Mouse (Mus musculus): ENCODE measurements around the gene Fam210b. TPM values are rescaled to one million over a fixed set of nuclear protein-coding genes. Genes with fewer than 3 reads are reported as not detected.
"Not testable (repeated sequence)": the region's sequence is repeated elsewhere in the genome, so short reads cannot be mapped to it uniquely, and the experiment has no call there.

Gene Fam210b
- polyA plus RNA-seq (2015; fragmentation: Nextera tagmentation; extraction: Ambion mirVana) = 21.6 and 23.6 TPM in 2 replicates

DNA sequence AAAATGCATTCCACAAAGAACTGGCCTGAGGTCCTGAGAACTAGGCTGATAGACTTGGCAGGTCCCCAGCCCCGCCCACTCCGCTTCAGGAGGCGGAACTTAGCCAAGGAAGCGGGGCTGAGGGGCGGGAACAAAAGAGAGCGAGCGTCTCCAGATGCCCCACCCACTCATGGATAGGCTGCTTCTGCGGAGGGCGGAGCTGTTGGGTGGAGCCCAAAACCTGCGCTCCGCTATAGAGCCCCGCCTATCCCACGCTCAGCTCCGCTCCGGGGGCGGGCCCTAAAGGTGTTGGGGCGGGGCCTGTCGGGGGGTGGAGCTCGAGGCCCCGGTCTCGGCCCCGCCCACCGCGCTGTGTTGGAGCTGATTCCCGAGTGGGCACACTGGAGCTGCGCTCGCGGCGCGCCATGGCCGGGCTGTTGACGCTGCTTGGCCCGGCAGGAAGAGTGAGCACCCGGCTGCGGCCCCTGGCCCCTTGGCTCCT is at the start of gene Fam210b:
Fam210b (plus strand) TSS at position 308 of the 481 bp plus-strand sequence.
- ATAC-seq (ENCODE audit: insufficient read depth, low FRiP score) = peak; percentile 97
- H3K4me3 ChIP-seq (replicated peaks; ENCODE audit: low read length) = peak within 1 kb of the TSS; percentile 71
- H3K27ac ChIP-seq (ENCODE audit: low read length) = peak within 1 kb of the TSS; percentile 26; the same call in 1 of the 2 replicates
- H3K9me3 ChIP-seq (replicated peaks; ENCODE audit: control insufficient read depth, low read length) = peaks cover 9% of the 10 kb centered on the region
- peaks cover 29% of the 10 kb centered on the region for H3K4me1 ChIP-seq (ENCODE audit: control insufficient read depth, insufficient read depth, low read length)
- peak within 1 kb of the TSS; percentile 94 for H3K4me2 ChIP-seq (ENCODE audit: low read depth, low read length)
- no peaks in the 10 kb centered on the region for H3K27me3 ChIP-seq (ENCODE audit: control insufficient read depth, insufficient read depth, low read length)
- H3K36me3 ChIP-seq (ENCODE audit: control insufficient read depth, insufficient read depth, low read length) = no peaks in the 10 kb centered on the region
- peak within 1 kb of the TSS; percentile 81 for H3K9ac ChIP-seq (ENCODE audit: low read length)
- WGBS = under 1% methylated on average over 25 of the region's 35 CpGs

DNA sequence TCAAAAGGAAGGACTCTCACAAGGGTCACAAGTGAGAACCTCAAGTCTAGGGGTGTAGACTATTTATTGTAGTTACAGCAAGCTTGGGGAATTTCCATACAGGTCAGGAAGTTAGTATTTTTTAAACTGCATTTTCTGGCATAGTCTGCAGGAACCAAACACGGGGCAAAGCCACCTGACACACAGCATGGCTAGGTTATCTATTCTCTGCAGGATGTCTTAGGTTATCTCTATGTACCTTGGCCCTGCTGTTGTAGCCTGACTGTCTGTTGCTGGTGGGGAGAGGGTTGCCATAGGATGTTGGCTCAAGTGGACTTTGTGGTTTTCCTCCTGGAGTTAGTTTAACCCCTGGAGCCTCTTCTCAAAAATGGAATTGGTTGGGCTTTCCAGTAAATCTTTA is 47.3 kb upstream of the Fam210b start:
- Histone ChIP-seq H3K4me1 (ENCODE audit: control insufficient read depth, insufficient read depth, low read length) (no peaks in the 10 kb centered on the region), H3K27me3 (ENCODE audit: control insufficient read depth, insufficient read depth, low read length) (no peaks in the 10 kb centered on the region), H3K27ac (ENCODE audit: low read length) (no peak overlapping the region), H3K4me3 (replicated peaks; ENCODE audit: low read length) (no peak overlapping the region), H3K4me2 (ENCODE audit: low read depth, low read length) (no peak overlapping the region), H3K36me3 (ENCODE audit: control insufficient read depth, insufficient read depth, low read length) (no peaks in the 10 kb centered on the region), H3K9me3 (replicated peaks; ENCODE audit: control insufficient read depth, low read length) (no peaks in the 10 kb centered on the region), H3K9ac (ENCODE audit: low read length) (no peak overlapping the region)
- WGBS = 34% methylated on average over 1 of the region's 1 CpGs
- ATAC-seq (ENCODE audit: insufficient read depth, low FRiP score) = no peak

DNA sequence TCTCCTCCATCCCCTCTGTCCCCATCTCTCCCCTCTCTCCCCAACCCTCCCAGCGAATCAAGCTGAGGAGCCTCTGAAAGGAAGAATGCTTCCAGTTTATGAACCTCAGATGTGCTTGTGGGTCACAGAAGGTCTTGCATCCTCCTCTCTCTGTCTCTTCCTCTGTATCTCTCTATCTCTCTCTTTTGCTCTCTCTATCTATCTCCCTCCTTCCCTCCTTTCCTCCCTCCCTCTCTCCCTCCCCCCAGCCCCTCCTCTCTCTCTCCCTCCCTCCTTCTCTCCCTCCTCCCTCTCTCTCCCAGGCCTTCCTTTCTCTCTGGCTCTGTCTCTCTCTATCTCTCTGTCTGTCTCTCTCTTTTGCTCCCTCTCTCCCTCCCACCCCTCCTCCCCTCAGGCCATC is 46.8 kb upstream of the Fam210b start:
- H3K9me3 ChIP-seq (replicated peaks; ENCODE audit: control insufficient read depth, low read length) = no peaks in the 10 kb centered on the region
- H3K4me2 ChIP-seq (ENCODE audit: low read depth, low read length) = no peak overlapping the region
- no peak overlapping the region for H3K9ac ChIP-seq (ENCODE audit: low read length)
- WGBS = 47% methylated on average over 1 of the region's 1 CpGs
- H3K4me3 ChIP-seq (replicated peaks; ENCODE audit: low read length) = no peak overlapping the region
- ATAC-seq (ENCODE audit: insufficient read depth, low FRiP score) = no peak
- H3K36me3 ChIP-seq (ENCODE audit: control insufficient read depth, insufficient read depth, low read length) = no peaks in the 10 kb centered on the region
- no peaks in the 10 kb centered on the region for H3K27me3 ChIP-seq (ENCODE audit: control insufficient read depth, insufficient read depth, low read length)
- H3K4me1 ChIP-seq (ENCODE audit: control insufficient read depth, insufficient read depth, low read length) = no peaks in the 10 kb centered on the region
- no peak overlapping the region for H3K27ac ChIP-seq (ENCODE audit: low read length)

GRCm38 (mm10) chr2:172299126-172299921 is 46.0 kb upstream of the Fam210b start:
- H3K4me2 ChIP-seq (ENCODE audit: low read depth, low read length) = no peak overlapping the region
- no peaks in the 10 kb centered on the region for H3K27me3 ChIP-seq (ENCODE audit: control insufficient read depth, insufficient read depth, low read length)
- no peaks in the 10 kb centered on the region for H3K36me3 ChIP-seq (ENCODE audit: control insufficient read depth, insufficient read depth, low read length)
- no peak overlapping the region for H3K4me3 ChIP-seq (replicated peaks; ENCODE audit: low read length)
- H3K27ac ChIP-seq (ENCODE audit: low read length) = no peak overlapping the region
- H3K9me3 ChIP-seq (replicated peaks; ENCODE audit: control insufficient read depth, low read length) = no peaks in the 10 kb centered on the region
- no peaks in the 10 kb centered on the region for H3K4me1 ChIP-seq (ENCODE audit: control insufficient read depth, insufficient read depth, low read length)
- no peak for ATAC-seq (ENCODE audit: insufficient read depth, low FRiP score)
- H3K9ac ChIP-seq (ENCODE audit: low read length) = no peak overlapping the region
- 32% methylated on average over 14 of the region's 14 CpGs for WGBS

- no peak overlapping the region for H3K9ac ChIP-seq (ENCODE audit: low read length)
- H3K36me3 ChIP-seq (ENCODE audit: control insufficient read depth, insufficient read depth, low read length) = no peaks in the 10 kb centered on the region
- H3K27ac ChIP-seq (ENCODE audit: low read length) = no peak overlapping the region
- H3K4me3 ChIP-seq (replicated peaks; ENCODE audit: low read length) = no peak overlapping the region
- no peaks in the 10 kb centered on the region for H3K27me3 ChIP-seq (ENCODE audit: control insufficient read depth, insufficient read depth, low read length)
- WGBS = 88% methylated on average over 5 of the region's 5 CpGs
- ATAC-seq (ENCODE audit: insufficient read depth, low FRiP score) = no peak
- H3K9me3 ChIP-seq (replicated peaks; ENCODE audit: control insufficient read depth, low read length) = no peaks in the 10 kb centered on the region
- no peak overlapping the region for H3K4me2 ChIP-seq (ENCODE audit: low read depth, low read length)
- no peaks in the 10 kb centered on the region for H3K4me1 ChIP-seq (ENCODE audit: control insufficient read depth, insufficient read depth, low read length)
Measured at GRCm38 (mm10) chr2:172302396-172302795, 43.0 kb upstream of the Fam210b start.

DNA sequence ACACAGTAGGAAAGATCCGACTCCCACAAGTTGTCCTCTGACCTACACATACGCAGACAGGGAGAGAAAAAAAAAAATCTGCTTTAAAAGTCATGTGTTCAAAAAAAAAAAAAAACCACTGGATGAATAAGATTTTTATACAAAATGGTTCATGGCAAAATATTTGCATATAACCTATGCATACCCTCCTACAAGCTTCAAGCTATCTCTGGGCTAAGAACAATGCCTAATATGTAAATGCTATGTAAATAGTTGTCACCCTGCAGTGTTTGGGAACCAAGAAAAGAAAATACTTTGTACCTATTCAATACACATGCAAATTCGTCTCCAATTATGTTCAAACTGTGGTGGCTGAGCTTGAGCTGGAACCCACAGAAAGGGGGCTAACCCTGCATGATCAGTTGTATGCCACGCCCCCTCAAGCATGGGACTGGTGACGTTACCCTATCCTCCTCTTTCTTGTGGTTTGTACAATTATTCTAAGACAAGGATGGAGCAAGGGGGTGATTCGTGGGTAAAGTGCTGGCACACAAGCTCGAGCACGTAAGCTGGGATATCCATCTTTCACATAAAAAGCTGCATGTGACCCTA is 41.2 kb upstream of the Fam210b start:
- no peaks in the 10 kb centered on the region for H3K4me1 ChIP-seq (ENCODE audit: control insufficient read depth, insufficient read depth, low read length)
- ATAC-seq (ENCODE audit: insufficient read depth, low FRiP score) = no peak
- WGBS = 59% methylated on average over 8 of the region's 8 CpGs
- H3K27ac ChIP-seq (ENCODE audit: low read length) = no peak overlapping the region
- no peaks in the 10 kb centered on the region for H3K9me3 ChIP-seq (replicated peaks; ENCODE audit: control insufficient read depth, low read length)
- no peak overlapping the region for H3K9ac ChIP-seq (ENCODE audit: low read length)
- H3K4me3 ChIP-seq (replicated peaks; ENCODE audit: low read length) = no peak overlapping the region
- no peaks in the 10 kb centered on the region for H3K36me3 ChIP-seq (ENCODE audit: control insufficient read depth, insufficient read depth, low read length)
- no peaks in the 10 kb centered on the region for H3K27me3 ChIP-seq (ENCODE audit: control insufficient read depth, insufficient read depth, low read length)
- no peak overlapping the region for H3K4me2 ChIP-seq (ENCODE audit: low read depth, low read length)

DNA sequence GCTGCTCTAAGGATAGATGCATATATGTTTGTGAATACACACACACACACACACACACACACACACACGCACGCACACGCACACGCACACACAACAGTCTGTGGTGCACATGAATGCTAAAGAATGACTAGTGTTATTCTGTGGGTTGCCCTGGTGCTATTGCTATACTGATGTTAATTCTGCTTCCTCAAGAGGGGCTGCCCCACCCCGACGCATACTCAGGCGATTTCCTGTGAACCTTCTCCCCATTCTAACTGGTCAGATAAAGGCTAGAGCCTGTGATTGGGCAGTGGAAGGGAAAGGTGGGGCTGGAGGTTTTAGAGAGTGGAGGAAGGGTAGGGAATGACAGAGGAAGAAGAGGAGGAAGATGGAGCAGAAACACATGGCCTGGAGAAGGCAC is 39.8 kb upstream of the Fam210b start:
- H3K27ac ChIP-seq (ENCODE audit: low read length); H3K9me3 ChIP-seq (replicated peaks; ENCODE audit: control insufficient read depth, low read length); H3K4me2 ChIP-seq (ENCODE audit: low read depth, low read length); H3K9ac ChIP-seq (ENCODE audit: low read length); H3K4me3 ChIP-seq (replicated peaks; ENCODE audit: low read length); ATAC-seq (ENCODE audit: insufficient read depth, low FRiP score); H3K4me1 ChIP-seq (ENCODE audit: control insufficient read depth, insufficient read depth, low read length); H3K27me3 ChIP-seq (ENCODE audit: control insufficient read depth, insufficient read depth, low read length); H3K36me3 ChIP-seq (ENCODE audit: control insufficient read depth, insufficient read depth, low read length): not testable (repeated sequence)
- 71% methylated on average over 7 of the region's 7 CpGs for WGBS

- H3K4me3 ChIP-seq (replicated peaks; ENCODE audit: low read length) = no peak overlapping the region
- no peak overlapping the region for H3K27ac ChIP-seq (ENCODE audit: low read length)
- no peaks in the 10 kb centered on the region for H3K36me3 ChIP-seq (ENCODE audit: control insufficient read depth, insufficient read depth, low read length)
- WGBS = 61% methylated on average over 4 of the region's 4 CpGs
- no peaks in the 10 kb centered on the region for H3K4me1 ChIP-seq (ENCODE audit: control insufficient read depth, insufficient read depth, low read length)
- H3K9ac ChIP-seq (ENCODE audit: low read length) = no peak overlapping the region
- no peak overlapping the region for H3K4me2 ChIP-seq (ENCODE audit: low read depth, low read length)
- no peak for ATAC-seq (ENCODE audit: insufficient read depth, low FRiP score)
- H3K9me3 ChIP-seq (replicated peaks; ENCODE audit: control insufficient read depth, low read length) = no peaks in the 10 kb centered on the region
- H3K27me3 ChIP-seq (ENCODE audit: control insufficient read depth, insufficient read depth, low read length) = no peaks in the 10 kb centered on the region
Measured at GRCm38 (mm10) chr2:172306544-172306943, 38.8 kb upstream of the Fam210b start.

GRCm38 (mm10) chr2:172311731-172312130 is 33.6 kb upstream of the Fam210b start:
- no peak for ATAC-seq (ENCODE audit: insufficient read depth, low FRiP score)
- Histone ChIP-seq H3K36me3 (ENCODE audit: control insufficient read depth, insufficient read depth, low read length) (no peaks in the 10 kb centered on the region), H3K9me3 (replicated peaks; ENCODE audit: control insufficient read depth, low read length) (0 out of 2 replicates have a peak, but pooled peaks cover 2% of the 10 kb centered on the region), H3K9ac (ENCODE audit: low read length) (no peak overlapping the region), H3K27me3 (ENCODE audit: control insufficient read depth, insufficient read depth, low read length) (no peaks in the 10 kb centered on the region), H3K4me3 (replicated peaks; ENCODE audit: low read length) (no peak overlapping the region), H3K27ac (ENCODE audit: low read length) (no peak overlapping the region), H3K4me1 (ENCODE audit: control insufficient read depth, insufficient read depth, low read length) (no peaks in the 10 kb centered on the region), H3K4me2 (ENCODE audit: low read depth, low read length) (no peak overlapping the region)
- 83% methylated on average over 9 of the region's 9 CpGs for WGBS
